Mouse (Mus musculus) testis, adult 2 months (tissue): ENCODE results near the gene Nelfa.

Experiments
- CTCF ChIP-seq: fragments of 200-500 bp; IDR thresholded peaks from 2 replicates; pipeline ENCODE4 v1.5.1; 2012; ENCODE audit warnings: low read depth, mild to moderate bottlenecking, inconsistent platforms, low read length, moderate library complexity; ENCODE audit not compliant: control insufficient read depth, insufficient read depth, insufficient replicate concordance
- POLR2A ChIP-seq: fragments of 200-500 bp; IDR thresholded peaks from 2 replicates; pipeline ENCODE4 v1.6.1; 2012; ENCODE audit warnings: low read depth, mild to moderate bottlenecking, inconsistent platforms, low read length, moderate library complexity; ENCODE audit not compliant: control insufficient read depth

GRCm38 (mm10) chr5:33857693-33858092, 78.5 kb downstream of the Nelfa start:
- TF ChIP-seq CTCF (no peak), POLR2A (no peak)
